Mouse (Mus musculus) liver, embryonic 12.5 days (tissue): ENCODE results near the gene Mapk7. TPM values are rescaled to one million over a fixed set of nuclear protein-coding genes. Genes with fewer than 3 reads are reported as not detected.

ENCODE experiments used
- ATAC-seq: fragments of 200-750 bp; cut with Nextera tagmentation; 2 replicates; pipeline ENCODE4 v1.8.0; 2017; ENCODE audit warnings: moderate number of reproducible peaks, mild to moderate bottlenecking, moderate library complexity
- H3K27ac ChIP-seq: fragments of 300-500 bp; sonication (generic); 2 replicates; pipeline ENCODE4 v1.5.1; 2016; ENCODE audit warnings: mild to moderate bottlenecking
- H3K27me3 ChIP-seq: fragments of 300-500 bp; sonication (generic); replicated peaks from 2 replicates; pipeline ENCODE4 v1.6.1; 2016; ENCODE audit warnings: mild to moderate bottlenecking, moderate library complexity
- H3K36me3 ChIP-seq: fragments of 300-500 bp; sonication (generic); 2 replicates; pipeline ENCODE4 v1.6.1; 2016; ENCODE audit warnings: mild to moderate bottlenecking, moderate library complexity
- H3K4me1 ChIP-seq: fragments of 300-500 bp; sonication (generic); 2 replicates; pipeline ENCODE4 v1.6.1; 2016
- H3K4me2 ChIP-seq: fragments of 300-500 bp; sonication (generic); 2 replicates; pipeline ENCODE4 v1.6.1; 2016; ENCODE audit warnings: mild to moderate bottlenecking, moderate library complexity
- H3K4me3 ChIP-seq: fragments of 300-500 bp; sonication (generic); 2 replicates; pipeline ENCODE4 v1.5.1; 2016; ENCODE audit warnings: mild to moderate bottlenecking, moderate library complexity
- H3K9ac ChIP-seq: fragments of 300-500 bp; sonication (generic); 2 replicates; pipeline ENCODE4 v1.6.1; 2016; ENCODE audit warnings: mild to moderate bottlenecking, moderate library complexity
- H3K9me3 ChIP-seq: fragments of 300-500 bp; sonication (generic); replicated peaks from 2 replicates; pipeline ENCODE4 v1.6.1; 2016; ENCODE audit warnings: mild to moderate bottlenecking, moderate library complexity
- WGBS: fragments of 180-500 bp; shearing (Covaris S2); methylation state at CpG from one replicate; pipeline ENCODE4 v1.1.7; 2016; ENCODE audit not compliant: insufficient replicate concordance; 5-methylcytosine and 5-hydroxymethylcytosine counted together
- polyA plus RNA-seq: library from polyadenylated mRNA; unstranded; fragments of >200 nt; fragmentation: Nextera tagmentation; extraction: Ambion mirVana; gene quantifications from 2 replicates; pipeline ENCODE4 v1.2.1, GENCODE M21; 2016

Gene Mapk7
- polyA plus RNA-seq, 1 experiment from 2014 or later: 14.8 TPM

DNA sequence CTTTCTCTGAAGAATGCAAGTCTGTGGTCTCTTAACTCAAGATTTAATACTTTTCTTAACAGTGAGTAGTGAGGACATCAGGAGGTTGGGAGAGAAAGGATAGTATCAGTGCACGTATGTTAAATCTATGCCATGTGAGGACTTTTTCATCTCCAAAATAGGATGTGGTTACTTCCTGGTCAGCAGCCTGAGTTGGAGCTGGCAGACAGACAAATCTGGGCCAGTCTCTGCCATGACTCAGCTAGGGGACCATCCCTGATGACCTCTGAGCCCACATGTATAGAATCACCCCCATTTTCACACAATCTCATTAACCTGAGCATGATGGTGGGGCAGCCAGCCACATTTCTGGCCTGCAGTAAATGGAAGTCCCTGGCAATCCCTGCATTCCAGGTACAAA is 23.8 kb upstream of the Mapk7 start:
- 59% methylated on average over 1 of the region's 1 CpGs for WGBS
- no peaks in the 10 kb centered on the region for H3K27me3 ChIP-seq
- peaks cover 14% of the 10 kb centered on the region; the same call in 1 of the 2 replicates for H3K36me3 ChIP-seq
- no peak for ATAC-seq
- H3K9me3 ChIP-seq: no peaks in the 10 kb centered on the region
- no peaks in the 10 kb centered on the region for H3K4me1 ChIP-seq
- no peak overlapping the region for H3K27ac ChIP-seq
- no peak overlapping the region for H3K4me2 ChIP-seq
- no peak overlapping the region for H3K9ac ChIP-seq
- H3K4me3 ChIP-seq: no peak overlapping the region

DNA sequence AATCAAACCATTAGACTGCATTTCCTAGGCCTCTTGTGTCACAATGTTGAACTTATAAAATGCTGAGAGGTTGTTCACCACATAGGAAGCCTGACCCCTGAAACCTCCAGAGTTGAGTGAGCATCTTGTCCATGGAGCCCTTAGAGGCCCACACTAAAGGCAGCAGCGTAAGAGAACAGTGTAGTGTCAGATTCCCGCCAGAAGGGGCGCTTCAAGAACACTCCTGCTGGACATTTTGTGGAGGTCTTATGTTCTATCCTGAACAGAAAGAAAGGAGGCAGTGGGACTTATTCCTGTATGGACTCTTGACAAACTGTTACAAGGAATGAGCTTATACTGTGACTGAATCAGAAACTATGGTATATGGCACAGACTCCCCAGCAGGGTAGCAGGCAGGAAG is 20.7 kb upstream of the Mapk7 start:
- Histone ChIP-seq H3K9me3 (no peaks in the 10 kb centered on the region), H3K27ac (no peak overlapping the region), H3K4me3 (no peak overlapping the region), H3K4me2 (no peak overlapping the region), H3K36me3 (peaks cover 9% of the 10 kb centered on the region; the same call in 1 of the 2 replicates), H3K9ac (no peak overlapping the region), H3K4me1 (no peaks in the 10 kb centered on the region), H3K27me3 (no peaks in the 10 kb centered on the region)
- no peak for ATAC-seq
- 32% methylated on average over 3 of the region's 3 CpGs for WGBS

DNA sequence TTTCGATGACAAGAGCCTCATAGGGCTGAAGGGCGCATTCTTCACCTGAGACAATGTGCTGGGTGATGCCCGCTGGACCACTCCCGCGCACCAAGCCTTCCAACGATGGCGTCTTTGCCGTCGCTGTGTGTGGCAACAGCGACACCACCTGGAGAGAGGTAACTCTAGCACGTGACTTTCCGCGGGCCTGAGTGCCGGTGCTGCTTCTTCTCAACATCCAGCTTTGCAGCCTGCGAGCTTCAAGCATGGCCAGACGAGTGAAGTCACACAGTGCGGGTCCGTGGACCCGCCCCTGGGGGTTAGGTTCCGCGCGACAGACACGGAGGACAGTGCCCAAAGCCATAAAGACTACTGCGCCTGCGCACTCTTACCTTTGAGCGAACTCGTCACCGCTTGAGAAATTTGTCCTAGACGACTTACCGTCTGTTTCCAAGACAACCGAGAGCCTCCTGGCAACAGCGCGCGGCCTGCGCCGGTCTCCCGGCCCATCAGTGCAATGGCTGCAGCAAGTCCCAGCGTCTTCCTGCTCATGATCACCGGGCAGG is 10.6 kb upstream of the Mapk7 start, which contains the start of gene B9d1:
TSS of gene B9d1 (plus strand) at position 432 of the 545 bp plus-strand sequence.
- Histone ChIP-seq H3K9ac (peak within 1 kb of the TSS; percentile 43), H3K4me2 (peak within 1 kb of the TSS; percentile 76), H3K36me3 (no peaks in the 10 kb centered on the region), H3K4me1 (peaks cover 11% of the 10 kb centered on the region), H3K27ac (no peak within 1 kb of the TSS), H3K4me3 (peak within 1 kb of the TSS; percentile 55), H3K9me3 (no peaks in the 10 kb centered on the region), H3K27me3 (0 out of 2 replicates have a peak, but pooled peaks cover 3% of the 10 kb centered on the region)
- ATAC-seq: peak; percentile 84
- 1% methylated on average over 39 of the region's 39 CpGs for WGBS

DNA sequence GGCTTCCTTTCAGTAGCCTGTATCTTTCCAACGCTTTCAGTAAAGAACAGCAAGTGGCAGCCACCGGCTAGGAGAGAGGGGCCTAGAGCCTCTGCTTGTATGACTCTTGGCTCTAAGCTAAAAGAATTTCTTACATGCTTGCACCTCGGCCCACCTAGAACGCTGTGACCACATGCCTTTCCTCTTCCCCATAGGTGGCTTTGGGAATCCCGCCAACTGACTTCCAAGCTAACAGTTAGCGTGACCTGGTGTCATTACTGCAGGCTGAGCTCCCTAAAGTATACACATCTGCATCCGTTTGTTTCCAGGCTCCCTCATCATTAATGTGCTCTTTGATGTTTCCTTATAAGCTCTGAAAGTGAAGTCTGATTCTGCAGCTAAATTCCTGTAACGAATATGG is 9.7 kb upstream of the Mapk7 start:
- Histone ChIP-seq H3K4me3 (no peak overlapping the region), H3K9ac (no peak overlapping the region), H3K4me1 (peaks cover 13% of the 10 kb centered on the region), H3K36me3 (no peaks in the 10 kb centered on the region), H3K27me3 (0 out of 2 replicates have a peak, but pooled peaks cover 3% of the 10 kb centered on the region), H3K9me3 (no peaks in the 10 kb centered on the region), H3K27ac (no peak overlapping the region), H3K4me2 (no peak overlapping the region)
- WGBS: 58% methylated on average over 8 of the region's 8 CpGs
- no peak for ATAC-seq

DNA sequence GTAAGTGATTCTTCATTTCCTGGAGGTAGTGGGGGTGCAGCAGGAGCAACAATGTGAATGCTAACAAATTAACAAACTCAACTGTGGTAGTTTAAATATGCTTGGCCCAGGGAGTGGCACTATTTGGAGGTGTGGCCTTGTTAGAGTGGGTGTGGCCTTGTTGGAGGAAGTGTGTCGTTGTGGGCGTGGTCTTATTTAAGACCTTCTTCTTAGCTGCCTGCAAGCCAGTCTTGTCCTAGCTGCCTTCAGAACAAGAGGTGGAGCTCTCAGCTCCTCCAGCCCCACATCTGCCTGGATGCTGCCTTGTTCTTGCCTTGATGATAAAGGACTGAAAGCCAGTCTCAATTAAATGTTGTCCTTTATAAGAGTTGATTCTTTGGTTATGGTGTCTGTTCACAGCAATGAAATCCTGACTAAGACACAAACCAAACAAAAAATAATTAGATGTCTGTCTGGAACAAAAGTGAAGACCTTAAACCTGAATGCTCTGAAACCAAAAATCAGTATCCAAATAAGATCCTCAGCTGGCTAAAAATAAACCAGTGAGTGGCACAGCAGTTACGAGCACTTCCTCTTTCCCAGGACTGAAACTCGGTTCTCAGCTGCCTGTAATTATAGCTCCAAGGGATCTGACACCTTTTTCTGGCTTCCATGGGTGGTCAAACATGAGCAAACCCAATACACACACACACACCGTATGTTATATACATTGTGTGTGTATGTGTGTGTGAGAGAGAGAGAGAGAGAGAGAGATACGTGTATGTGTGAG is 4.7 kb upstream of the Mapk7 start:
- H3K36me3 ChIP-seq: no peaks in the 10 kb centered on the region
- ATAC-seq: no peak
- no peaks in the 10 kb centered on the region for H3K9me3 ChIP-seq
- H3K4me1 ChIP-seq: peaks cover 17% of the 10 kb centered on the region
- H3K4me3 ChIP-seq: no peak overlapping the region
- no peak overlapping the region for H3K27ac ChIP-seq
- 0 out of 2 replicates have a peak, but pooled peaks cover under 1% of the 10 kb centered on the region for H3K27me3 ChIP-seq
- H3K9ac ChIP-seq: no peak overlapping the region
- H3K4me2 ChIP-seq: no peak overlapping the region
- whole genome bisulfite sequencing: 37% methylated on average over 6 of the region's 6 CpGs

DNA sequence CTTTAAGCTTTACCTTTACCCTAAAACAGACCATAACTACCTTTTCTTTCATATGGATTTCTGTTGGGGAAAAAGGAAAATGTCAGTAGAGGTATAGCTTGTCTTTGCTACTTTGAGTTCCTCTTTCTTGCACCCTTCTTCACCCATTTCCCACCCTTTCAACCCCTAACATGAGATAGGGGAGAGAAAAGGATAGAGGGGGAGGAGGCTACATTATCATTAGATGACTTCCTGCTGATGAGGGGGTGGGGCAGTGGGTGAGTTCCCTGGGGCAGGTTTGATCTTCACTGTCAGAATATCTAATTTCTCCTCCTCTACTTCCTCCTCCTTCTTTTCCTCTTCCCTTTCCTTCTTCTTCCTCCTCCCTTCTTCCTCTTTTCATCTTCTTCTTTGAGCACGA is 3.3 kb upstream of the Mapk7 start:
- Histone ChIP-seq H3K4me3 (no peak overlapping the region), H3K36me3 (peaks cover 3% of the 10 kb centered on the region; the same call in 1 of the 2 replicates), H3K4me1 (peaks cover 28% of the 10 kb centered on the region), H3K9ac (no peak overlapping the region), H3K27ac (no peak overlapping the region), H3K4me2 (no peak overlapping the region), H3K27me3 (no peaks in the 10 kb centered on the region), H3K9me3 (no peaks in the 10 kb centered on the region)
- no peak for ATAC-seq
- 12% methylated on average over 1 of the region's 1 CpGs for WGBS

DNA sequence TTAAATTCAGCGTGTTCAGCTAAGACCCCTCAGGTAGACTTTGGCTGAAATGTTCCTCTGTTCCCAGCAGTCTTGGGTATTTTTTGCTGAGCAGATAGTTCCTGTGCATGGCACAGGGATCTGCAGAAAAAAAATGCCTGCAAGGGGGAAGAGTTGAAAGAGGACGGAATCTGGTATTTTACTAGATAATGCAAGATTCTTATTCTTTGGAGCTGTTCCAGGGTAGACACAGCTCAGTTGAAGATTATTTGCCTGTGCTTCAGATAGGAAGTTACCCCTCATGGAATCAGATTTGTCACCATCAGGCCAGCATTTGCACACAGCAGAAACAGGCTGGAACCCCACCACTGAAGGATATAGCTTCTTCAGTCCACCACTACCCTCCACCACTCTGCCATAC is 1.3 kb upstream of the Mapk7 start:
- no peaks in the 10 kb centered on the region for H3K27me3 ChIP-seq
- H3K27ac ChIP-seq: 0 out of 2 replicates have a peak overlapping the region, but pooled peaks have one; percentile 75
- H3K9ac ChIP-seq: no peak overlapping the region
- peaks cover 22% of the 10 kb centered on the region for H3K36me3 ChIP-seq
- no peak overlapping the region for H3K4me2 ChIP-seq
- no peak for ATAC-seq
- no peaks in the 10 kb centered on the region for H3K9me3 ChIP-seq
- WGBS: 90% methylated on average over 2 of the region's 2 CpGs
- no peak overlapping the region for H3K4me3 ChIP-seq
- H3K4me1 ChIP-seq: peaks cover 30% of the 10 kb centered on the region

DNA sequence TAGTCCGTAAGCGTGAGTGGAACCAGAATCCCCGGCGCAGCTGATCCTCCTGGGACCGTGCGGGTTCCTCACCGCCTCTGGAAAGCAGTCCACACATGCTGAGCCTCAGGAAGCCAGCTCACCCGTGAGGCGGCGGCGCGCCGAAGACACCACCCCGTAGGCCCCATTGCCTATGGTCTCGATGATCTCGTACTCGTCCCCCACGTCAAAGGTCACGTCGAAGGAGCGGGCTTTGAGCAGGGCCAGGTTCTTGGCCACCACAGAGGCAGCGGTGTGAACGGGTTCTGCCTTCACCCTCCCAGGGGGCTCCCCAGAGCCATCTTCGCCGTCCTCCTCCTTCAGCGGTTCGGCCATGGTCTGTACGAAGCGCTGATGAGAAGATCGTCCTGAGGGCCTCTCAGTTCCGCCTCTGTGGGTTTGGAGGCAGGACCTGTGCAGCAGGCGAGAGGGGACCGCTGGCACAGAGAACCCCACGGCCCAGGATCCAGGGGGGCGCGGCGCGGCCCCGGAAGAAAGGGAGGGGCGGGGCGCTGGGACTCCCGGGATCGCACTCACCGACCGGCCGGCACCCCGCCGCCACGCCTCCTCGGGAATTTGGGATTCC is 579 bp downstream of the Mapk7 start:
- peak overlapping the region; percentile 69 for H3K27ac ChIP-seq
- H3K9me3 ChIP-seq: no peaks in the 10 kb centered on the region
- H3K9ac ChIP-seq: peak overlapping the region; percentile 74
- H3K36me3 ChIP-seq: peaks cover 41% of the 10 kb centered on the region
- no peaks in the 10 kb centered on the region for H3K27me3 ChIP-seq
- H3K4me1 ChIP-seq: peaks cover 25% of the 10 kb centered on the region
- 3% methylated on average over 48 of the region's 50 CpGs for WGBS
- ATAC-seq: peak; percentile 70
- peak overlapping the region; percentile 83 for H3K4me2 ChIP-seq
- peak overlapping the region; percentile 74 for H3K4me3 ChIP-seq

DNA sequence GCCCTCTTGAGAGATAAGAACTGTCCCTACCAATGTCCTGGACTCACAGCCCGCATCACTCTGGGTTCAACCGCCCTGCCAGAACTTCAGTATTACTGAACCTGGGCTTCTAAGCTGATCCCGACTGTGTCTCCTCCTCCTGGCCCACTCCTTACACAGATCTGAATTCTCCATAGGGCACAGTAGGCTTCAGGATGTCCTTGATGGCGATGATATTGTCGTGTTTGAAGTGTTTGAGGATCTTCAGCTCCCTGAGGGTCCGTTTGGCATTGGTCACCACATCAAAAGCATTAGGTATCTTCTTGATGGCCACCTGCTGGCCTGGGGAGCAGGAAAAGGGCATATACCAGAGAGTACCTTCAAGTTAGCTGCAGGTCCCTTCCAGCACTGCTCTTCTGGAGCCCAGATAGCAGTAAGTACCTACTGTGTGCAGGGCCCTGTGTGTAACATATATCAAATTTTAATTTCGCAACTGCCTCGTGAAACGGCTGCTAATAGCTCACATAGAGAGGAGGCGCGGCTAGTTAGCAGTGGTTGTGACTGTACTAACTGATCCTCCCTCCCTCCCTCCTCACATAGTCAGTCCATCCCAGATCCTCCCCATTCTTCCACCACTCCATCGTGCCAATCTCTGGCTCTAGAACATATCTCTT is 1.3 kb downstream of the Mapk7 start:
- Histone ChIP-seq H3K9me3 (no peaks in the 10 kb centered on the region), H3K4me2 (peak overlapping the region; percentile 83), H3K36me3 (peaks cover 49% of the 10 kb centered on the region), H3K4me3 (peak overlapping the region; percentile 74), H3K27me3 (no peaks in the 10 kb centered on the region), H3K27ac (no peak overlapping the region), H3K9ac (peak overlapping the region; percentile 74), H3K4me1 (peaks cover 23% of the 10 kb centered on the region)
- 63% methylated on average over 12 of the region's 12 CpGs for WGBS
- no peak for ATAC-seq

DNA sequence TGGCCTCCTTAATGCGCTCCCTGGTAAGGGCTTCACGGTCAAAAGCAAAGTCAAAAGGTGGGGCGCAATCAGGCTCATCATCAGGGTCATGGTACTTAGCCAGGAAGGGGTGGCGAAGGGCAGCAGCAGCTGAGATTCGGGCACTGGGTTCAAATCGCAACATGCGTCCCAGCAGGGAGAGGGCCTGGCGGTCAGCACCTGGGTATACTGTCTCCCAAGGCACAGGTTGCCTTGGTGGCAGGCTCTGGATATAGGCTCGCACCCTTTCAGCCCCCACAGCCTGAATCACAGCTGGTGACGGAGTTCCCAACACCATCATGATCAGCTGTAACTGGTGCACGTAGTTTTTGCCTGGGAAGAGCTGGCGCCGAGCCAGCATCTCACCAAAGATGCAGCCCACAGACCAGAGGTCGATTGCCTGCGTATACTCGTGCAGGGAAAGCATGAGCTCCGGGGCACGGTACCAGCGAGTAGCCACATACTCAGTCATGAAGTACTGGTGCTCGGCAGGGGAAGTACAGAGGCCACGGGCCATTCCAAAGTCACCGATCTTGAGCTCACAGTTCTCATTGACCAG is 3.2 kb downstream of the Mapk7 start:
- Histone ChIP-seq H3K9me3 (no peaks in the 10 kb centered on the region), H3K4me2 (no peak overlapping the region), H3K4me3 (no peak overlapping the region), H3K27ac (no peak overlapping the region), H3K27me3 (no peaks in the 10 kb centered on the region), H3K4me1 (peaks cover 23% of the 10 kb centered on the region), H3K9ac (no peak overlapping the region), H3K36me3 (peaks cover 49% of the 10 kb centered on the region)
- ATAC-seq: no peak
- 87% methylated on average over 22 of the region's 22 CpGs for WGBS

DNA sequence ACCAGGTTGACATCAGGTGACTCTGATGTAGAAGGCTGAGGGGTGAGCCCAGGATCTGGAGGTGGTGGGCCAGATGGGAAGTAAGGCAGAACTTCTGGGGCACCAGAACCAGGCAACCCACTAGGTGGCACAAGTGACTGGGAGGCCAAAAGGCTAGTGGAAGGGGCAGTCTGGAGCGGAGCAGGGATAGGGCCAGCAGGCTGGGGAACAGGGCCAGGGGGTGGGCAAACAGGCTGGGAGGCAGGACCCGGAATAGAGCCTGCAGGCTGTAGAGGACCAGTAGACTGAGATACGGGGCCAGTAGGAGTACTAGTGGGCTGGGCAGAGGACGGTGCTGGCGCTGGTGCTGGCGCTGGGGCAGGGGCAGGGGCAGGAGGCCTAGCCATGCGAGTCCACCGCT is 4.3 kb downstream of the Mapk7 start:
- peaks cover 49% of the 10 kb centered on the region for H3K36me3 ChIP-seq
- 89% methylated on average over 8 of the region's 8 CpGs for WGBS
- H3K4me1 ChIP-seq: peaks cover 16% of the 10 kb centered on the region
- no peak for ATAC-seq
- H3K27ac ChIP-seq: no peak overlapping the region
- H3K9ac ChIP-seq: no peak overlapping the region
- no peak overlapping the region for H3K4me3 ChIP-seq
- no peak overlapping the region for H3K4me2 ChIP-seq
- H3K27me3 ChIP-seq: peaks cover 8% of the 10 kb centered on the region; the same call in 1 of the 2 replicates
- H3K9me3 ChIP-seq: no peaks in the 10 kb centered on the region
